Mouse (Mus musculus): ENCODE results near the gene Gm9602. TPM values are rescaled to one million over a fixed set of nuclear protein-coding genes. Genes with fewer than 3 reads are reported as not detected.

The Gm9602 gene
- not detected for polyA plus RNA-seq (2017; shearing (Covaris generic))

GRCm38 (mm10) chr14:4776037-4776436 lies at the start of gene Gm9602:
TSS of gene Gm9602 (plus strand) at chr14:4776337.

Other genes starting within 250 kb of the Gm9602 start
- not detected for gene Gm3047, start 220.9 kb upstream of the Gm9602 start, polyA plus RNA-seq (2017; shearing (Covaris generic))
- gene Gm8159, start 144.0 kb upstream of the Gm9602 start, polyA plus RNA-seq (2017; shearing (Covaris generic)) = not detected
- not detected for gene Gm3239, start 112.1 kb upstream of the Gm9602 start, polyA plus RNA-seq (2017; shearing (Covaris generic))
- not detected for gene Gm7876, start 67.1 kb upstream of the Gm9602 start, polyA plus RNA-seq (2017; shearing (Covaris generic))
- gene Gm3252, start 49.6 kb upstream of the Gm9602 start, polyA plus RNA-seq (2017; shearing (Covaris generic)) = 9.1 TPM
- not detected for gene Gm3269, start 61.8 kb downstream of the Gm9602 start, polyA plus RNA-seq (2017; shearing (Covaris generic))
- gene Gm3264, start 79.2 kb downstream of the Gm9602 start, polyA plus RNA-seq (2017; shearing (Covaris generic)) = 2.8 TPM
- gene Gm3278, start 116.1 kb downstream of the Gm9602 start, polyA plus RNA-seq (2017; shearing (Covaris generic)) = not detected
- gene Gm8297, start 207.6 kb downstream of the Gm9602 start, polyA plus RNA-seq (2017; shearing (Covaris generic)) = 0.44 TPM
- gene Gm3298, start 239.6 kb downstream of the Gm9602 start, polyA plus RNA-seq (2017; shearing (Covaris generic)) = not detected

Measured in inflammation-experienced regulatory T-cells, adult 16 weeks (primary cell).